Mouse (Mus musculus): ENCODE measurements around the gene Erc2.

Gene Erc2

DNA sequence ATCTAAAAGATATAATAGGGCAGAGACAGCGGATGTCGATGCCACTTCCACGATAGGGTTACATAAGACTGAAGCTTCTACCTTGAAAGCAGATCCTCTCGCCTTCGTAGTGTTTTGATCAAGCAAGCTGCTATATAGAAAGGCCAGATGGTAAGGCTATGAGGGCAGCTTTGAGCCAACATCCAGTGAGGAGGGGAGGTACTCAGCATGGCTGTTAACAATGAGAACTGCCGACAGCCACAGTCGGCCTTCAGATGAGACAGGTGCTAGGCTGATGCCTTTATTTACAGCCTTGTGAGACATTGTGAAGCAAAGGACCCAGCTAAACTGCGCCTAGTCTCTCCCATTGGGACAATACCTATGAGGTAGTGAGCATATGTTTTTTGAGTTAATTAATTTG, 156.3 kb downstream of the Erc2 start:
- no peak for DNase-seq (ENCODE audit: low spot score)

GRCm38 (mm10) chr14:27778982-27779701, 156.9 kb downstream of the Erc2 start:
- DNase-seq (ENCODE audit: low spot score), result no peak

DNA sequence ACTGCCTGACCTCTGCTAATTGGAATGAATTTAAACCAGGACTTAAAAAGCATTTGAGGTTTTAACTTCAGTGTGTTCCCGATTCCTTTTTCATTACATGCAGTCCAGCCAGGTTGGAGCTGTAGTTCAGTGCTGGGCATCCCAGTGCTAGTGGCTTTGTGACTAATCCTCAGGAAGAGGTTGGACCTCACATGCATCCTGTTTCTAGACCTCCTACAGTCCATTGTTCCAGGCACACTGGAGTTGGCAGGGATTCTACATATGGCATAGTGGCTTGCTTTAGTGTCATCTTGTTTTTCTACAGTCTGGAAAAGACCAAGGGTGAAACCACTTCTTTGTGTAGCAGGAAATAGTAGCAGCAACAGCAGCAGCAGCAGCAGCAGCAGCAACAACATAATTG, 159.0 kb downstream of the Erc2 start:
- no peak for DNase-seq (ENCODE audit: low spot score)

DNA sequence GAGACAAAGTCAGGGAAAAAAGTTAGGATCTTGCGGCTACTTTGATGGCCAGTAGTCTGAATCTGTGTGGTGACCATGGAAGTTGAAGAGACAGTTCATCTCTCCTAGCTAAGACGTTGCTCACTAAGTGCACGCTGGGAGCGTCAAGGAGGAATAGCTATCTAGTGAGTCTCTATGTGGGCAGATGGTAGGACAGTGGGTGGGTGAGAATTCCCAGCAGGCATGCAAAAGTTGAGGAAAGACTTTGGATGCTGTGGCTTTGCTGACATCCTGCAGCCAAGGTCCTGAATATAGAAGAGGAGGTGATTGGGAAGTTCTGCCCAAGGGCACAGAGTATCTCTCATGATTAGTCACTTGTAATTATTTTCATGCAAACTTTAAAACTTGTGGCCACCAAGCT, 162.6 kb downstream of the Erc2 start:
- no peak for DNase-seq (ENCODE audit: low spot score)

- DNase-seq (ENCODE audit: low spot score), result no peak
These were observed 163.3 kb downstream of the Erc2 start for GRCm38 (mm10) chr14:27785562-27785961.

DNA sequence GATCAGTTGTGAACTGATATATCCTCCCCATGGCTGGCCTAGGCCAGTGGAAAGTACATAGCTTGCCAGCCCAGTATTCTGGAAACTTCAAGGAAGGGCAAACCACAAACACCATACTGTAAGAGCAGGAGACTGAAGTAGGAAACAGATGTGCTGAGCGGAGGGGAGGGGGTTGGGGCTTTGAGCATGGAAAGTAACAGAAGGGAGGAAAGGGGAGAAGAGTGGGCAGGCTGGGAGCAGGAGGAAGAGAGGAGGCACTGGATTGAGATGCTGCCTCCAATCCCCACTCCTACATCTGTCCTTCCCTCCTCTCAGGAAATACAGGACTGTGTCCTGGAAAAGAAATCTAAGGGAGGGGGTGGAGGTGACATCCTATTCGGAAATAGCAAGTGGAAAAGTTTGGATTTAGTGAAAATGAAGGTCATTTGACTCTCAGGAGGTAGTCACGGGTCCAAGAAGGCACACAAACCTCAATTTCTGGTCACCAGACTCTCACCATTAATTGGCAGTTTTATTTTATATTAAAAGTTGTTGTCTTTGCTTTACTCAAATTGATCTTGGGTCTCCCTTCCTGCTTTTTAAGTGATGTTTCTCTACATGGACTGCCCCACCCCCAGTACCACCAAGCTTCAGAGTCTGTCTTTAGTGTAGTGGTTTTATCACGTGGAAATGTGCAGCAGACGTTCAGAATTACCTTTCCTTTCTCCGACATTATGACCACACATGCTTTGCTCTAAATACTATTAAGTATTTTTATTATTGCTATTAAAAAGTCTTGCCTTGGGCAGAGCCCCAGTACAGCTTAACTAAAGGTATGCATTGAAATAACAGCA, 167.1 kb downstream of the Erc2 start:
- DNase-seq (ENCODE audit: low spot score), result no peak

- DNase-seq (ENCODE audit: low spot score), result no peak
These were observed 176.1 kb downstream of the Erc2 start for GRCm38 (mm10) chr14:27798184-27798934.

- DNase-seq (ENCODE audit: low spot score), result no peak
These were observed 178.5 kb downstream of the Erc2 start for GRCm38 (mm10) chr14:27800766-27801165.

DNA sequence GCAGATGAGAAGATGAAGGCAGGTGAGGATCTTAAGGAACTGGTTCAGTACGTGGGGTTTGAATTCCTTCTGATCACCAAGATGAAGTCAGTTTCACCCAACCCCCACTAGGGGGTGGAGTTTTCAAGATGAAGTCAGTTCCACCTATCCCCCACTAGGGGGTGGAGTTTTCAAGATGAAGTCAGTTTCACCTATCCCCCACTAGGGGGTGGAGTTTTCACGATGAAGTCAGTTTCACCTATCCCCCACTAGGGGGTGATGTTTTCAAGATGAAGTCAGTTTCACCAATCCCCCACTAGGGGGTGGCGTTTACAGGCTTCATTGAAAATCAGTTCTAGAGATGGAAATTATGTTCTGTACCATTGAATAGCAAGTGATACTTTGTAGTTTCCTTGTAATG, 181.7 kb downstream of the Erc2 start:
- DNase-seq (ENCODE audit: low spot score), result peak; percentile 6

DNA sequence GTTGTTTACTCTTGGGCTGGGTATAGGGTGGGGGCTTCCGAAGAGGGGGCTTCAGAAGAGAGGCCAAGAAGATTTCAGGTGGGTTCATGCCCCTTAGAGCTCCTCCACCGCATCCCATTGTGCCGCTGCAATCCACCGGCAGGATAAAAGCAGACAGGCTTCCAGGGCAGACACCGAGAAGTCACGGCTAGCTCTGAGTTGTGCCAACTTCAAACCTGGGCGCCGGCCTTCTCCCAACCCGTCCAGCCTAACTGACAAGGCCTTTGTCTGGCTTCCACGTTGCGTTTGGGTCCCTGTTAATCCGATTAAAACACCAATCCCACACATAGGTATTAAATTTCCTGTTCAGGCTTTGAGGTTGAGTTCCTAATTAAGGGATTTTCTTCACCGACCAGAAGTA, 182.8 kb downstream of the Erc2 start:
- DNase-seq (ENCODE audit: low spot score), result no peak

GRCm38 (mm10) chr14:27808080-27808479, 185.9 kb downstream of the Erc2 start:
- DNase-seq (ENCODE audit: low spot score), result peak; percentile 8

- no peak for DNase-seq (ENCODE audit: low spot score)
These were observed 186.4 kb downstream of the Erc2 start for GRCm38 (mm10) chr14:27808523-27809114.

DNA sequence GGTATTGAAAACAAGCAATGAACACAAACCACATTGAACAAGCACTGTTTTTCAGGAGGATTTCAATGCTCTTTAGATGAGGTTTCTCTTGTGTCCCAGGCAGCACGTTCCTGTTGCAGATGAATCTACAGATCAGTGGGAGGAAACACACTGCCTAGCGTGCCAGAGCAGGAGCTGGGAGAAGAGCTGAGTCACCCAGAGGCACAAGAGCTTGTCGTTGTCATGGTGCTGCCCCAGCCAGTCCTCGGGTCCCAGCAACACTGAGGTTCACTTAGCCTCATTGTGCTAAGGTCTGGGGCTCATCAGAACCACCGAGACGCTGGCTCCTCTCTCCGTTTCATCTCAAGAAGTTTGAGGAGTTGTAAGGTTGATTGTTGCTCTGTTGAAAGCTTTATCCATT, 188.6 kb downstream of the Erc2 start:
- no peak for DNase-seq (ENCODE audit: low spot score)

DNA sequence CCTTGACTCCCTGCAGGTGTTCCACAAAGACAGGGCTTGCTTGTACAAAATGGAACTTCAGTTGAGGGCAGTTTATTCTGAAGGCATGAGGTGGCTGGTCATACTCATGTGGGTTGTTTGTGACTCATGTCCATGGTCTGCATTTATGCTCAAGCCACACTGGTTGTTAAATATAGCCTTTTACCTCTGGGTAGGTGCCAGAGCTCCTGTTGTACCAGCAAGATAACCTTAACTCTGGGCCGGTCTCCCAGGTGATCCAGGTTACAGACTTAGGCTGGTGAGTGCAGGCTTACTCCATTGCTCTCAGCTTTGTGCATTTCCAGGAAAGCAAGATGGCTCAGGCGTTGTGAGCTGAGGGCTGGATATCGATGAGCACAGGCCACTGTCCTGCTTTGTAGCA, 189.4 kb downstream of the Erc2 start:
- no peak for DNase-seq (ENCODE audit: low spot score)

DNA sequence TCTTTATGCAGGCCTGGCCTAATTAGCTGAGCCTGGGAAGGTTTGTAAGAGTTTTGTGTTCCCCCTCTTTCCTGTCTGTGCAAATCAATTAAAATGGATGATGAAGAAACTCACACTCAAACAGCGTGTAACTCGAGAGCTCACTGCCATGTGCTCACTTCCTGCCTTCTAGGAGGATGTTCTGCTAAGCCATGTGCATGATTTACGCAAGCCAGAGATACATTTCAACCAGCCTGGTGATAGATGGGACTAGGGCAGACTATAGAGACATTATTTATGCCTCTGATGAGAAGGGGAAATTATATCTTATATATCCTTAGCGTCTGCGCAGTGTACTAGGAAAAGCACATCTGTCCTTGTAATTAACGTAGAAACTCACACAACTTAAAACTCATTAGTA, 193.5 kb downstream of the Erc2 start:
- DNase-seq (ENCODE audit: low spot score), result no peak

DNA sequence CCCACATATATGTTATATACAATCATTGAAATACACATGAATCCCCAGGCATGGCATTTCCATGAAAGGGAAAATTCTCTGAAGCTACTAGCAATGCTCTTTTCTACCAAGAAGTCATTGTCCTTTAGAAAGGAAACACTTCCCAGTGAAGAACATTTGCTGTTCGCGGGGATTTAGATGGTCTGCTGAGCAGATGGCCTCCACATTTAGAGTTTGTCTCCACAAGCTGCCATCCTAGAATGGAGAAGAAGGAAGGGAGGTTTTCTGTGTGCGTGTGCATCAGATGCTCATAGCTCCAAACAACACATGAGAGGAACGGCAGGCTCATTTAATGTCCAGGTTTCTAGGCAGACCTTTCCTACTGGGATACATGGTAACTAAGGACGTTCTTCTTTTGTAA, 196.8 kb downstream of the Erc2 start:
- DNase-seq (ENCODE audit: low spot score), result no peak

GRCm38 (mm10) chr14:27821801-27822200, 199.6 kb downstream of the Erc2 start:
- DNase-seq (ENCODE audit: low spot score), result no peak

- DNase-seq (ENCODE audit: low spot score), result no peak
These were observed 200.3 kb downstream of the Erc2 start for GRCm38 (mm10) chr14:27822566-27822965.

DNA sequence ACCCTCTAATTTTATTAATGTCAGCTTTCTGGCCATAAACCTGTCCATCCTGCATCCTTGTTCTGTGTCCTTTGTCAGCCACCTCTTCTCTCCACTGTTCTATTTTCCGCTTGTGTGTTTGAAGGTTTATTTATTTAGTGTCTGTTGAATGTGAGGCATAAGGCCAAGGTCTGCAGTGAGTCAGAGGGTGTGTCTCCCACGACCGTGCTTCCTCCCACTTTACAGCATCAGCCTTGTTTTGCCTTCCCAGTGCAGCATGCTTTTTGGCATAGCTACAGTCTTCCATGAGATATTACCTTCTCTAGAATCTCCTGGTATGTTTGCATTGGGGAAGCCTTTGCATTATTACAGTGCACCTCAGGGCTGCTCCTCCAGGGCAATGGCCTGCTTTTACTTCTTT, 200.8 kb downstream of the Erc2 start:
- no peak for DNase-seq (ENCODE audit: low spot score)

- DNase-seq (ENCODE audit: low spot score), result no peak
These were observed 201.7 kb downstream of the Erc2 start for GRCm38 (mm10) chr14:27823897-27824296.

DNA sequence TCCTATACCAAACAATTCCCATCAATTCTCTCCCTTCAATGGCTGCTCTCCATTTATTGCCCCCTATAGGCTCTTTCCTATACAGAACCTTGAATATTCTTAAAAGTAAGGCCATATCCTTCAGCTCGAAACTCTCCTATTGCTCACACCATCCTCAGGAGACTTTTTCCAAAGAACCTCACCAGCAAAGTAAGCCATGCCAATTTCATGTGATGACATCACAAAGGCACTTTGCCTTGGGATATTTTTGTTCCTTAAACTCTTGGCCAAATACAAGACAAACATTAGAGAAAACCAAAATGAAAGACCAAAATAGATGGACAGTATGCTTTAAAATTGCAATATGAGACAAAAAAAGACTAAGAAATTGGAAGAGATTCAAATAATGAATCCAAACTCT, 204.6 kb downstream of the Erc2 start:
- DNase-seq (ENCODE audit: low spot score), result no peak

DNA sequence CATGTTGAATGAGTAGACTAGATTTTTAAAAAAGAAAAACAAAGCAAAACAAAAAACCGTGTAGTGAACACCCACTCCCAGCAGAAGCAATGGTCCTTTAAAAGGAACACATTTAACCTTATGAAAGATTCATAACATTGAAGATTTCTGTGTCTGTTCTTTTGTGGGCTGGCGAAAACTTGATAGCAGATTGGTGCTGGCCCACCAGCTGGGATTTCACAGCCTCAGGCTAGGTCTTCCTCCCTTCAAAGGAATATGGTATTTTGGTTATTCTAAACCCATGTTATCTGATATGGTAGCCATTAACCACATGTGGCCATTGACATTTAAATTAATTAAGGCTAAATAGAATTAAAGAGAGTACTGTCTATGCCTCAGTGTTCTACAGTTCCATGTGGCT, 205.9 kb downstream of the Erc2 start:
- no peak for DNase-seq (ENCODE audit: low spot score)

DNA sequence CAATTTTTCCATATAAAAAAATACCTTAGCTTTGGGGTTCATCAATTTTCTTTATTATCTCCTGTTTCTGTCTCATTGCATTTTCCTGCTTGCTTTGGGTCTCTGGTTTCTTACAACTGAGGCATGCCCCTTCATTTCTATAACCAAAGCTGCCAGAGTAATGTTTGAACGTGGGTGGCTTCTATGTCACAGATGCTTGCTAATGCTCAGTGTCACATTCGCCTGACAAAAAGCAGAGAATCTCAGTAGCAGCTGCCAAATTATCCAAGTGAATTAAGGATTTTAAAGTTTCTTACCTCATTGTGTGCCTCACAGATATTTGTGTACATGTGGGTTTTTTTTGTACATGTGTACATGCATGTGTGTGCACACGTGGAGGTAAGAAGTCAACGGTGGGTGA, 210.0 kb downstream of the Erc2 start:
- DNase-seq (ENCODE audit: low spot score), result no peak
